Mouse (Mus musculus): Measurements from ENCODE around the gene Cnot6l. TPM values are rescaled to one million over a fixed set of nuclear protein-coding genes. Genes with fewer than 3 reads are reported as not detected.

The Cnot6l gene
- polyA plus RNA-seq (2015; fragmentation: Nextera tagmentation; extraction: Ambion mirVana) = 4.6 and 4.9 TPM in 2 replicates

- Histone ChIP-seq H3K4me1 (ENCODE audit: control insufficient read depth, low read depth, low read length) (peaks cover 11% of the 10 kb centered on the region), H3K4me3 (ENCODE audit: low read depth, low read length) (peak within 1 kb of the TSS; percentile 94), H3K4me2 (ENCODE audit: low read depth, low read length) (peak within 1 kb of the TSS; percentile 98), H3K36me3 (ENCODE audit: control insufficient read depth, insufficient read depth) (no peaks in the 10 kb centered on the region), H3K27me3 (ENCODE audit: control insufficient read depth, insufficient read depth, low read depth, low read length) (no peaks in the 10 kb centered on the region), H3K27ac (ENCODE audit: low read length) (peak within 1 kb of the TSS; percentile 89), H3K9ac (ENCODE audit: low read depth, low read length) (peak within 1 kb of the TSS; percentile 82), H3K9me3 (replicated peaks; ENCODE audit: control insufficient read depth, low read length) (no peaks in the 10 kb centered on the region)
- ATAC-seq (ENCODE audit: low read depth) = no peak
- WGBS (ENCODE audit: insufficient replicate concordance) = 11% methylated on average over 5 of the region's 5 CpGs
Measured at GRCm38 (mm10) chr5:96164021-96164411, at the start of gene Cnot6l. Gene Cnot6l (minus strand): TSS chr5:96164171.

GRCm38 (mm10) chr5:96209916-96210583 is 46.1 kb upstream of the Cnot6l start:
- peak overlapping the region; percentile 67 for H3K9ac ChIP-seq (ENCODE audit: low read depth, low read length)
- H3K9me3 ChIP-seq (replicated peaks; ENCODE audit: control insufficient read depth, low read length) = no peaks in the 10 kb centered on the region
- peaks cover 9% of the 10 kb centered on the region for H3K4me1 ChIP-seq (ENCODE audit: control insufficient read depth, low read depth, low read length)
- WGBS (ENCODE audit: insufficient replicate concordance) = under 1% methylated on average over 35 of the region's 35 CpGs
- peak overlapping the region; percentile 91 for H3K4me2 ChIP-seq (ENCODE audit: low read depth, low read length)
- peak; percentile 96 for ATAC-seq (ENCODE audit: low read depth)
- no peaks in the 10 kb centered on the region for H3K27me3 ChIP-seq (ENCODE audit: control insufficient read depth, insufficient read depth, low read depth, low read length)
- peak overlapping the region; percentile 89 for H3K27ac ChIP-seq (ENCODE audit: low read length)
- H3K36me3 ChIP-seq (ENCODE audit: control insufficient read depth, insufficient read depth) = 0 out of 2 replicates have a peak, but pooled peaks cover 4% of the 10 kb centered on the region
- peak overlapping the region; percentile 90 for H3K4me3 ChIP-seq (ENCODE audit: low read depth, low read length)

- Histone ChIP-seq H3K4me2 (ENCODE audit: low read depth, low read length) (peak within 1 kb of the TSS; percentile 91), H3K9ac (ENCODE audit: low read depth, low read length) (peak within 1 kb of the TSS; percentile 67), H3K36me3 (ENCODE audit: control insufficient read depth, insufficient read depth) (0 out of 2 replicates have a peak, but pooled peaks cover 4% of the 10 kb centered on the region), H3K4me3 (ENCODE audit: low read depth, low read length) (peak within 1 kb of the TSS; percentile 90), H3K27me3 (ENCODE audit: control insufficient read depth, insufficient read depth, low read depth, low read length) (no peaks in the 10 kb centered on the region), H3K27ac (ENCODE audit: low read length) (peak within 1 kb of the TSS; percentile 89), H3K4me1 (ENCODE audit: control insufficient read depth, low read depth, low read length) (peaks cover 9% of the 10 kb centered on the region), H3K9me3 (replicated peaks; ENCODE audit: control insufficient read depth, low read length) (no peaks in the 10 kb centered on the region)
- peak; percentile 59 for ATAC-seq (ENCODE audit: low read depth)
- 0% methylated on average over 17 of the region's 17 CpGs for WGBS (ENCODE audit: insufficient replicate concordance)
Measured at GRCm38 (mm10) chr5:96209459-96209858, 45.5 kb upstream of the Cnot6l start, which contains the start of gene Mrpl1. Gene Mrpl1 (plus strand): TSS chr5:96209493.

GRCm38 (mm10) chr5:96208543-96208942 is 44.6 kb upstream of the Cnot6l start:
- H3K27ac ChIP-seq (ENCODE audit: low read length) = no peak overlapping the region
- H3K9me3 ChIP-seq (replicated peaks; ENCODE audit: control insufficient read depth, low read length) = no peaks in the 10 kb centered on the region
- no peaks in the 10 kb centered on the region for H3K36me3 ChIP-seq (ENCODE audit: control insufficient read depth, insufficient read depth)
- H3K4me1 ChIP-seq (ENCODE audit: control insufficient read depth, low read depth, low read length) = peaks cover 9% of the 10 kb centered on the region
- H3K4me3 ChIP-seq (ENCODE audit: low read depth, low read length) = no peak overlapping the region
- H3K4me2 ChIP-seq (ENCODE audit: low read depth, low read length) = no peak overlapping the region; the same call in 1 of the 2 replicates
- WGBS (ENCODE audit: insufficient replicate concordance) = 16% methylated on average over 4 of the region's 4 CpGs
- no peaks in the 10 kb centered on the region for H3K27me3 ChIP-seq (ENCODE audit: control insufficient read depth, insufficient read depth, low read depth, low read length)
- no peak for ATAC-seq (ENCODE audit: low read depth)
- H3K9ac ChIP-seq (ENCODE audit: low read depth, low read length) = no peak overlapping the region

GRCm38 (mm10) chr5:96207531-96207930 is 43.6 kb upstream of the Cnot6l start:
- no peak for ATAC-seq (ENCODE audit: low read depth)
- no peak overlapping the region for H3K4me3 ChIP-seq (ENCODE audit: low read depth, low read length)
- WGBS (ENCODE audit: insufficient replicate concordance) = 75% methylated on average over 2 of the region's 2 CpGs

GRCm38 (mm10) chr5:96206897-96207296 is 42.9 kb upstream of the Cnot6l start:
- Histone ChIP-seq H3K4me2 (ENCODE audit: low read depth, low read length) (no peak overlapping the region), H3K9ac (ENCODE audit: low read depth, low read length) (no peak overlapping the region), H3K4me3 (ENCODE audit: low read depth, low read length) (no peak overlapping the region), H3K27ac (ENCODE audit: low read length) (no peak overlapping the region), H3K36me3 (ENCODE audit: control insufficient read depth, insufficient read depth) (no peaks in the 10 kb centered on the region), H3K4me1 (ENCODE audit: control insufficient read depth, low read depth, low read length) (peaks cover 12% of the 10 kb centered on the region), H3K9me3 (replicated peaks; ENCODE audit: control insufficient read depth, low read length) (no peaks in the 10 kb centered on the region), H3K27me3 (ENCODE audit: control insufficient read depth, insufficient read depth, low read depth, low read length) (no peaks in the 10 kb centered on the region)
- WGBS (ENCODE audit: insufficient replicate concordance) = 33% methylated on average over 2 of the region's 2 CpGs
- ATAC-seq (ENCODE audit: low read depth) = no peak

More at GRCm38 (mm10) chr5:96207531-96207930, 43.6 kb upstream of the Cnot6l start:
- Histone ChIP-seq H3K27ac (ENCODE audit: low read length) (no peak overlapping the region), H3K9ac (ENCODE audit: low read depth, low read length) (no peak overlapping the region), H3K27me3 (ENCODE audit: control insufficient read depth, insufficient read depth, low read depth, low read length) (no peaks in the 10 kb centered on the region), H3K4me1 (ENCODE audit: control insufficient read depth, low read depth, low read length) (peaks cover 9% of the 10 kb centered on the region), H3K36me3 (ENCODE audit: control insufficient read depth, insufficient read depth) (no peaks in the 10 kb centered on the region), H3K9me3 (replicated peaks; ENCODE audit: control insufficient read depth, low read length) (no peaks in the 10 kb centered on the region), H3K4me2 (ENCODE audit: low read depth, low read length) (no peak overlapping the region)

GRCm38 (mm10) chr5:96201462-96202154 is 37.6 kb upstream of the Cnot6l start:
- Histone ChIP-seq H3K27ac (ENCODE audit: low read length) (no peak overlapping the region), H3K9ac (ENCODE audit: low read depth, low read length) (no peak overlapping the region), H3K36me3 (ENCODE audit: control insufficient read depth, insufficient read depth) (no peaks in the 10 kb centered on the region), H3K9me3 (replicated peaks; ENCODE audit: control insufficient read depth, low read length) (no peaks in the 10 kb centered on the region), H3K4me1 (ENCODE audit: control insufficient read depth, low read depth, low read length) (peaks cover 10% of the 10 kb centered on the region), H3K4me3 (ENCODE audit: low read depth, low read length) (no peak overlapping the region), H3K27me3 (ENCODE audit: control insufficient read depth, insufficient read depth, low read depth, low read length) (no peaks in the 10 kb centered on the region), H3K4me2 (ENCODE audit: low read depth, low read length) (no peak overlapping the region)
- ATAC-seq (ENCODE audit: low read depth) = peak; percentile 50; the same call in 1 of the 2 replicates
- 61% methylated on average over 10 of the region's 10 CpGs for WGBS (ENCODE audit: insufficient replicate concordance)

GRCm38 (mm10) chr5:96200269-96200668 is 36.3 kb upstream of the Cnot6l start:
- peak; percentile 59; the same call in 1 of the 2 replicates for ATAC-seq (ENCODE audit: low read depth)
- Histone ChIP-seq H3K4me2 (ENCODE audit: low read depth, low read length) (no peak overlapping the region), H3K27me3 (ENCODE audit: control insufficient read depth, insufficient read depth, low read depth, low read length) (no peaks in the 10 kb centered on the region), H3K4me1 (ENCODE audit: control insufficient read depth, low read depth, low read length) (peaks cover 10% of the 10 kb centered on the region), H3K9me3 (replicated peaks; ENCODE audit: control insufficient read depth, low read length) (no peaks in the 10 kb centered on the region), H3K9ac (ENCODE audit: low read depth, low read length) (no peak overlapping the region), H3K36me3 (ENCODE audit: control insufficient read depth, insufficient read depth) (no peaks in the 10 kb centered on the region), H3K27ac (ENCODE audit: low read length) (no peak overlapping the region), H3K4me3 (ENCODE audit: low read depth, low read length) (no peak overlapping the region)
- WGBS (ENCODE audit: insufficient replicate concordance) = 23% methylated on average over 3 of the region's 3 CpGs

- Histone ChIP-seq H3K36me3 (ENCODE audit: control insufficient read depth, insufficient read depth) (no peaks in the 10 kb centered on the region), H3K4me1 (ENCODE audit: control insufficient read depth, low read depth, low read length) (peaks cover 10% of the 10 kb centered on the region), H3K4me3 (ENCODE audit: low read depth, low read length) (no peak overlapping the region), H3K27ac (ENCODE audit: low read length) (no peak overlapping the region), H3K9ac (ENCODE audit: low read depth, low read length) (no peak overlapping the region), H3K4me2 (ENCODE audit: low read depth, low read length) (no peak overlapping the region), H3K27me3 (ENCODE audit: control insufficient read depth, insufficient read depth, low read depth, low read length) (no peaks in the 10 kb centered on the region), H3K9me3 (replicated peaks; ENCODE audit: control insufficient read depth, low read length) (no peaks in the 10 kb centered on the region)
- no peak for ATAC-seq (ENCODE audit: low read depth)
- WGBS (ENCODE audit: insufficient replicate concordance) = 69% methylated on average over 6 of the region's 6 CpGs
Measured at GRCm38 (mm10) chr5:96198271-96198670, 34.3 kb upstream of the Cnot6l start.
